Mouse (Mus musculus) thymus, postnatal 25 days (tissue): ENCODE measurements at regions not wholly inside any gene's neighbourhood (a gene's known extent, or its start where the extent isn't known, plus 50 kb on each side); places are given as distances from the start of the nearest gene placed in this dataset.

Experiments
- DNase-seq: peaks from one replicate; pipeline ENCODE4 v3.0.0; 2022

DNA sequence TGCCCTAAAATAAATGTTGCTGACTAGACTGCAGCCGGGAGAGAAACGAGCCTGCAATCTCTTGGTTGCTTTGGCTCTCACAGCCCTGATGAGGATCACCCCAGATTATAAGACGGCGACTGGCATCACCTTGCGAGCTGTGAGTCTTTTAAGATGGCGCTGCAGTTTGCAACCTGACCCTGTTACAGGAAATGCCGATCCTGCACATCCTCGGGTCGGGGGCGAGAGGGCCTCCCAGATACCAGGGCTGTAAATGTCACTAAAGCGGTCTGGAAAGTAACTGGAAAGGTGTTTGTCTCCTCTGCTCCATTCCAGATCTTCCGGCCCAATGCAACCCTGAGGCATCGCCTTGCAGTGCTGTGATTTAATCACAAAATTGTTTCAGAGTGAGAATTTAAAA is 53.4 kb downstream of the Cartpt start:
- DNase-seq, result no peak

DNA sequence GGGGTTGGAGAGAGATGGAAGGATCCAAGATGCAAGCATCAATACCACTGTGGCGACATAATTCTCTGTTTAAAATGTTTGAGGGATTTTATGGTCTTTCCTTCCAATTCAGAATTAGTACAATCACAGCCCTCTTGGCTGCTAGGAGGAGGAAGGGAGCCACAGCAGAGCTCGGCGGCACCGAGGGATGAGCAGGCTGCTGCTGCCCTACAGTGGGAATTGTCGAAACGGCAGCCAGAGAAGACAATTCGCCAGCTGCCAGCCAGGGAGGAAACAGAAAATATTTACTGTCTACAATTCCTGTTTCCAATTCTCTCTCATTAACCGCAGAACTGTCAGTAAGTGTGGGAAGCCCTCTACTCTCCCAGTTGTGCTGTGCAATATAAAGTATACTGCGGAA is 58.3 kb downstream of the Cartpt start:
- no peak for DNase-seq

DNA sequence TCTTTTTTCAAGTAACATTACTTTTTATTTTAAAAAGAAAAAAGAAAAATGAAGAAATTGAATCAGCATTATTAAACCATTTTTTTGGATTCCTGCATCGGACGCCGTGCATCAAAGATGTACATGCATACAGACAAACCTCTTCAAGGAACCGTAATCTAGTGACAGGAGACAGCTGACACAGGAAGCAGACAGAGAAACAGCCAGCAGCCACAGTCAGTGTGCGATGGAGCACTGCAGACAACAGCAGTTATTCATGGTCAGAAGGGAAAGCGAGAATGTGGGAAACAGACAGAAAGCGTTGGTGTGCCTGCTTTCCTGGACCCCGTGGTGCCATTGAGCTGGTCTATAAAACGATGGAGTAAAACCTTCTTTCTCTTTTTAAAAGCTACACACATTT is 61.4 kb downstream of the Cartpt start:
- no peak for DNase-seq

DNA sequence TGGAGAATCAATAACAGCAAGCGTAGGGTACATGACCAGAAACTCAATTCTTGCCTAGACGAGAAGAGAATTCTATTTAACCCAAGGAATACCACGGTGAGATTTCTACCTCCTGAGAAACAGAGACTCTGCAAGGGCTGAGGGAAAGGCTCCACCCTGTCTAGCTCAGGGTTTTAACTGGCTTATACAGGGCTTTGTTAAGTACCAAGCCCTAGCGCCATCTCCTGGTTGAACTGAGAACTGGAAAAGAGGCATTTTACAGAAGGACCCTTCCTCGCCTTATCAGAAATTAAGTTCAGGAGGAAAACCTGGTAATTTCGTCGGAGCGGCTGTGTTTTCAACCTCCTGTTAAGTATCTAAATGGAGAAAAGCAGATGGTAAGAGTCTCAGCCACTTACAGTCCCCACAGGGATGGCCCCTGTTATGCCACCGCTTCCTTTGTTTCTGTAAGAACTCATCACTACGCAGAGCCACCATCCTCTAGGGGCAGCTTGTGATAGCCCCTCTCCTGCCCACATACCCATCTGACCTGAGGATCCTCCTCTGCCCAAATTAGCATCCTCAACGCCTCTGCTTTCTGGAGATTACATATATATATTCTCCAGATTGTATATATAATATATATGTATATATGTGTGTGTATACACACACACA is 63.0 kb downstream of the Cartpt start:
- peak; percentile 8 for DNase-seq

- no peak for DNase-seq
These were observed 63.7 kb downstream of the Cartpt start for GRCm38 (mm10) chr13:99837180-99837579.

- DNase-seq, result no peak
These were observed 64.3 kb downstream of the Cartpt start for GRCm38 (mm10) chr13:99836586-99836985.

DNA sequence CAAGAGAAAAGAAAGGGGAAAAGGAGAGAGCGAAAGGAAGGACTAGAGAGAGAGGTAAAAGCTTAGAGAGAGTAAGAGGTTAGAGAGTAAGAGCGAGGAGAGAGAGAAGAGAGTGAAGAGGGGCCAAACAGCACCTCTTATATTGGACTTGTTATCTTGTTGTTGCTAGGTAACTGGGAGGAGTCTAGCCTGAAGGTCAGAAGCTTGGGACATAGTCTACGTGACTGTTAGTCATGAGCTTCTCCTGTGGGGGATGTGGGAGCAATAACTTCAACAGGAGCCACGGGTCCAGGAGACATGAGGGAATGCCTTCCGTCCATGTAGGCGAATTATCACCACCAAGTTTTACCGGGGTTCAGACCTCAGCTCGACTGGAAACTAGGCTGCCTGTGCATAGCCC is 65.4 kb downstream of the Cartpt start:
- no peak for DNase-seq

DNA sequence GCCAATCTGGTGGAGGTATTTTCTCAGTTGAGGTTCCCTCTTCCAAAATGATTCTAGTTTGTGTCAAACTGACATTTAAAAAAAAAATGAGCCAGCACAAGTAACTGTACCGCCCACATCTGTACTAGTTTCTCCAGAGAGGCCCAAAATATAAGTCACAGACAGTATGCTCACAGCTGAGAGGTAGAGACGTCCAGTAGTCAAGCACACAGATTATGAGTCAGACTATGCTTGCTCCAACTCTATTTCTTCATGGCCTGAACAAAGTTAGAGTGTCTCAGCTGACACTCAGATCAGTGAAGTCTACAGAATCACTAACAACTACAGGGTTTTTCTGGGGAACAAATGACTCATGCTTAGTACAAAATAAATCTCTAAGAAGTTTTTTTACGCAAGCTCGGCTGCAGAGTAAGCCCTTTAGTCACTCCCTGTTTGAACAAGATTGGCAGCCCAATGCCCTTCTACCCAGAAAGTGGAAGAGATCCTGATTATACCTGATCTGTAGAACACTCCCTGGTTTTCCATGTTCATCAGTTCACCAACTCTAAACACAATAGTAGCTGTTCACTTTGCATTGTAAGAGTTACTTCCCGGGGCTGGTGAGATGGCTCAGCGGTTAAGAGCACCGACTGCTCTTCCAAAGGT is 70.7 kb downstream of the Cartpt start:
- no peak for DNase-seq

DNA sequence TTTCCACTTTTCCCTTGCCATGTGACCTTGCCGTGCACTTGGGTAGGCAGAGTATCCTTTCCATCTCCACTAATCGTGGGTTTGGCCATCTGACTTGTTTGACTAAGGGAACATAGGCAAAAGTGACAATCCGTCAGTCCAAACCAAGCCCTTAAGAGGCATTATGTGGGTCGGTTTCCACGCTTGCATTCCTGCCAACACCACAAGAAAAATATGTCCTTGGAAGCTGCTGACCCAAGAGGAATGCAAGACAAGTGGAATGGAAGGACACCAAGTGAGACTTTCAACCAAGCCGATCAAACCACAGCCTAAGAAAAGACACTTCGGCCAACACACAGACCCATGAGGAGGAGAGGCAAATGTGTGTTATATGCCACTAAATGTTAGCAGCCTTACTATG is 73.3 kb downstream of the Cartpt start:
- DNase-seq, result no peak

DNA sequence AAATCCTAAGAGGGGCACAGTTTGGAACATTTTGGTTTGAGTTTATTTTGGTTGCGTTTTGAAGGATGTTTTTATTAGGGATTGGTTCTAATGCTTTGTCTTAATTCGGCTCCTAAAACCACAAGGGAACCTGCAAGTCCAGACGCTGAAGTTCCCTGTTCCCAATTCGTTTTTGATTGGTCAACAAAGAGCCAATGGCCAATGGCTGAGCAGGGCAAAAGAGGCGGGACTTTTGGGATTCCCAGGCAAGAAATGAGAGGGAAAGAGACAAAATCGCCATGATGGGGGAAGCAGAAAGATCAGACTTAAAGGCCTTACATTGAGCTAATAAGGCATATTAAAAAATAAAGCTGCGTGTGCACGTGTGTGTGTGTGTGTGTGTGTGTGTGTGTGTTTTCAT is 76.3 kb downstream of the Cartpt start:
- no peak for DNase-seq

- DNase-seq, result no peak
These were observed 84.2 kb downstream of the Cartpt start for GRCm38 (mm10) chr13:99816666-99817065.

DNA sequence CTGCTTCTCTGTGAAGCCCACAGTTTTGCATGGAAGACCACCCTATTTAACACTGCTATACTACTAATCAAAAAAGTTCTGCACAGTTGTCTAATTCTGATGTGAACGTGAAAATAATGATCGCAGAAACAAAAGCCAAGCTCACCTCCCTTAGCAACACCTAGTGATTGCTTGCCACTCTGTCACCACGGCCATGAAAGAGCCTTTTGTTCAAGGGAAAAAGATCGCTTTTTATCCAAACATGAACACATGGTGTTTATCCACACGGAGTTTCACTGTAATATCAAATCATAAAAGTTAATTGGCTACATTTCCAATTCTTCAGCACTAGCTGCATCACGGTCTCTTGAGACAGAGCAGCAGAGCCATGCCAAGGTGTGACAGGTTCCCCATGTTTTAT is 85.1 kb downstream of the Cartpt start:
- no peak for DNase-seq

GRCm38 (mm10) chr13:99814801-99815200 is 86.1 kb downstream of the Cartpt start:
- no peak for DNase-seq

- no peak for DNase-seq
These were observed 86.8 kb downstream of the Cartpt start for GRCm38 (mm10) chr13:99814033-99814556.

GRCm38 (mm10) chr13:99794448-99794847 is 106.4 kb downstream of the Cartpt start:
- no peak for DNase-seq

GRCm38 (mm10) chr13:99793786-99794435 is 107.0 kb downstream of the Cartpt start:
- DNase-seq, result no peak

- DNase-seq, result no peak
These were observed 107.9 kb downstream of the Cartpt start for GRCm38 (mm10) chr13:99793001-99793400.

DNA sequence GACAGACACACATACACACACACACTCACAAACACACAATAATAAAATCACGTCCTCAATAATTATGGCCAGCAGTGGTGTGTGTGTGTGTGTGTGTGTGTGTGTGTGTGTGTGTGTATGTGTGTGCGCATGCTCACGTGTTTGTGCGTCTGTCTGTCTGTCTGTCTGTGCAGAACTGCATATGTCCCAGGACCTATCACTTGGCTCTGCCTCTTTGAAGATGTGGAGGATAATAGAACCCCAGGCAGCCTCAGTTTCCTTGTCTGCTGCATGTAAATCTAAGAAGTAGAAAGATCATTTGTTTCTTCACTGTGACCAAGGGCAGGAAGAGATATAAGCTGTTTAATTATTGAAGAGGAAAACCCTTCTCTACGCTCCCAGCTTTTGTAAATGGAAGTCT is 109.9 kb downstream of the Cartpt start:
- no peak for DNase-seq

DNA sequence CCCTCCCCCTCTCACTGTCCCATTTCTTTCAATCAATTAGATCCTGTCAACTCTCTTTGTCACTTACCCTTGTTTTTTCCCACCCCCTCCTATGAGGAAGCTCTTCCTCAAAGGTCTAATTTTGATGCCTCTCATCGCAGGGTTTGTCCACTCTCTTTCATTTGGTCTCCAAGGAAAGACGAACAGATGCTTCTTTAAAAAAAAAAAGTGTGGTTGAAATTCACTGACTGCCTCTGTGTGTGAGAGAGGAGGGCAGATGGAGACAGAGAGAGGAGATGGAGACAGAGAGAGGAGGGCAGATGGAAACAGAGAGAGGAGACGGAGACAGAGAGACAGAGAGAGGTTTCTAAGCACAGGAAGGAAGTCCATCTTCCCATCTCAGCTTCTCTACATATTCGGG is 113.1 kb downstream of the Cartpt start:
- no peak for DNase-seq

DNA sequence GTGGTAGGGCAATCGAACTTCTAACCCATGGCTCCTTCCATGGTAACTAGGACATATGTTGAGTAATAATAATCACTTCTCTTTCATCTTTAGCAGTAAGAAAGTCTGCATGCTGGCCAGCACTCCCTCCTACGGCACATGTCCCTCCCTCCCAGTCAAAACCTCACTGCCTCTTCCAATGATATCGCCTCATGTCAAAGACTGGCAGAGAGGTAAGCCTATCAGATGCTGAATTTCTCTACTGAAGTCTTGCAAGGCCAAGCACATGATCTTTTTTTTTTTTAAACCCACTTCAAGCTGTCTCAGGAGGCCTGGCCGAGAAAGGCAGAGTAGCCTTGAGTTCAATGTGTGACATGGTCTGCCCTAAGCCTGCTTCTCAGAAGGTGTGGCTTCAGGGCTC is 115.5 kb downstream of the Cartpt start:
- no peak for DNase-seq

DNA sequence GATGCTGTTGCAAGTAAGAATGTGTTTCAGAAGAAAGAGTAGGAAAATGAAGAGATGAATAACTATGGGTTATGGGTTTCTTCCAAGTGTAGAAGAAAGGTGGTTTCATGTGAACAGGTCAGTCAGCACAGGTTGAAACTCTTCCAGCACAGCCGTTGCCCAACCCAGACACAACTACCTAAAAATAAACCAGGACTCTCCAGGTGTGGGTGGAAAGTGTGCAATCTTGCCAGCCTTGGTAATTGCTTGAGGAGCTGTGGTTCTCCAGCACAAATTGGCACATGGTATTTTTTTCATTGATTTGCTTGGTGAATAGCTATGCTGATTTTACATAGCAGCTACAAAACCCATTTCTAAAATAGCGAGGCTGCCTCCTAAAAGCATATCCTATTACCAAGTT is 116.6 kb downstream of the Cartpt start:
- no peak for DNase-seq

- DNase-seq, result no peak
These were observed 117.8 kb downstream of the Cartpt start for GRCm38 (mm10) chr13:99782883-99783721.

GRCm38 (mm10) chr13:99781616-99782015 is 119.3 kb downstream of the Cartpt start:
- DNase-seq, result no peak
